Mouse (Mus musculus) C2C12 (cell line): Measurements from ENCODE around the gene Cetn2. TPM values are rescaled to one million over a fixed set of nuclear protein-coding genes. Genes with fewer than 3 reads are reported as not detected.

Experiments
- H3K27me3 ChIP-seq: one replicate; pipeline ENCODE4 v1.6.1; 2011; ENCODE audit not compliant: control insufficient read depth, insufficient read depth, insufficient read length
- H3K36me3 ChIP-seq: one replicate; pipeline ENCODE4 v1.6.1; 2011; ENCODE audit not compliant: control insufficient read depth, insufficient read depth
- H3K4me3 ChIP-seq: one replicate; pipeline ENCODE4 v1.5.1; 2011; ENCODE audit warnings: mild to moderate bottlenecking, control low read depth; ENCODE audit not compliant: poor library complexity, insufficient read depth, severe bottlenecking
- H3K79me2 ChIP-seq: one replicate; pipeline ENCODE4 v1.6.1; 2011; ENCODE audit not compliant: control insufficient read depth, insufficient read depth
- H3K79me3 ChIP-seq: one replicate; pipeline ENCODE4 v1.6.1; 2011; ENCODE audit warnings: low read depth, control low read depth
- H3ac ChIP-seq: one replicate; pipeline ENCODE3; 2011; ENCODE audit warnings: low read depth; ENCODE audit not compliant: control insufficient read depth, insufficient read length
- CEBPB ChIP-seq: IDR thresholded peaks from one replicate; pipeline ENCODE4 v1.6.1; 2011; ENCODE audit warnings: low read depth, mild to moderate bottlenecking, control low read depth, moderate library complexity
- CTCF ChIP-seq: IDR thresholded peaks from one replicate; pipeline ENCODE4 v1.5.1; 2011; ENCODE audit not compliant: control insufficient read depth, insufficient read depth, insufficient read length
- FOSL1 ChIP-seq: IDR thresholded peaks from one replicate; pipeline ENCODE4 v1.8.0; 2011; ENCODE audit warnings: mild to moderate bottlenecking, low read length; ENCODE audit not compliant: poor library complexity, insufficient read depth, severe bottlenecking
- MAX ChIP-seq: IDR thresholded peaks from one replicate; pipeline ENCODE4 v1.6.1; 2011; ENCODE audit warnings: mild to moderate bottlenecking, control low read depth
- MYOD1 ChIP-seq: IDR thresholded peaks from one replicate; pipeline ENCODE4 v1.6.1; 2011; ENCODE audit warnings: low read depth; ENCODE audit not compliant: control insufficient read depth, insufficient read length
- MYOG ChIP-seq: IDR thresholded peaks from one replicate; pipeline ENCODE4 v1.6.1; 2011; ENCODE audit not compliant: control insufficient read depth, insufficient read length; ENCODE audit errors: extremely low read depth
- USF1 ChIP-seq: IDR thresholded peaks from one replicate; pipeline ENCODE4 v1.6.1; 2011; ENCODE audit warnings: low read depth, mild to moderate bottlenecking, control low read depth, moderate library complexity
- polyA plus RNA-seq: library from polyadenylated mRNA; unstranded; fragments of >200 nt; fragmentation: generic; extraction: Trizol; gene quantifications from one replicate; pipeline ENCODE4 v1.2.1, GENCODE M21; 2012; ENCODE audit warnings: missing spikeins

Gene Cetn2
- polyA plus RNA-seq, 1 experiment = 23.3 TPM

GRCm38 (mm10) chrX:72921391-72921790, 3.2 kb upstream of the Cetn2 start:
- Histone ChIP-seq H3K4me3 (no peak overlapping the region), H3ac (no peak overlapping the region), H3K27me3 (no peaks in the 10 kb centered on the region), H3K36me3 (peaks cover 3% of the 10 kb centered on the region), H3K79me2 (peaks cover 10% of the 10 kb centered on the region), H3K79me3 (peaks cover 1% of the 10 kb centered on the region)
- TF ChIP-seq CEBPB (no peak), MYOG (no peak), USF1 (no peak), MYOD1 (no peak), FOSL1 (no peak), CTCF (no peak), MAX (no peak)

- TF ChIP-seq FOSL1 (no peak), MYOD1 (no peak), MYOG (no peak), CEBPB (no peak)
- Histone ChIP-seq H3K79me2 (peaks cover 10% of the 10 kb centered on the region), H3K79me3 (peaks cover 1% of the 10 kb centered on the region), H3ac (peak overlapping the region; percentile 69), H3K4me3 (peak overlapping the region; percentile 49), H3K36me3 (peaks cover 5% of the 10 kb centered on the region), H3K27me3 (no peaks in the 10 kb centered on the region)
Observed at GRCm38 (mm10) chrX:72918682-72919059, 460 bp upstream of the Cetn2 start.

- no peak overlapping the region for H3K4me3 ChIP-seq
- H3ac ChIP-seq = no peak overlapping the region
- peaks cover 5% of the 10 kb centered on the region for H3K36me3 ChIP-seq
- no peaks in the 10 kb centered on the region for H3K27me3 ChIP-seq
- no peak for TF ChIP-seq FOSL1
- no peak for TF ChIP-seq CEBPB
- TF ChIP-seq MYOG = no peak
- H3K79me2 ChIP-seq = no peaks in the 10 kb centered on the region
- H3K79me3 ChIP-seq = no peaks in the 10 kb centered on the region
Observed at GRCm38 (mm10) chrX:72911611-72912010, 6.6 kb downstream of the Cetn2 start.

GRCm38 (mm10) chrX:72908404-72908741, 9.8 kb downstream of the Cetn2 start:
- Histone ChIP-seq H3K79me3 (no peaks in the 10 kb centered on the region), H3K4me3 (no peak overlapping the region), H3ac (no peak overlapping the region), H3K79me2 (no peaks in the 10 kb centered on the region), H3K36me3 (no peaks in the 10 kb centered on the region), H3K27me3 (no peaks in the 10 kb centered on the region)
- no peak for TF ChIP-seq MYOD1
- no peak for TF ChIP-seq CEBPB
- no peak for TF ChIP-seq USF1
- TF ChIP-seq CTCF = no peak
- TF ChIP-seq FOSL1 = no peak
- no peak for TF ChIP-seq MAX

GRCm38 (mm10) chrX:72907619-72908403, 10.4 kb downstream of the Cetn2 start:
- Histone ChIP-seq H3K79me2 (no peaks in the 10 kb centered on the region), H3K4me3 (no peak overlapping the region), H3ac (no peak overlapping the region), H3K36me3 (no peaks in the 10 kb centered on the region), H3K27me3 (no peaks in the 10 kb centered on the region), H3K79me3 (no peaks in the 10 kb centered on the region)
- TF ChIP-seq CEBPB (no peak), MYOG (no peak), MYOD1 (no peak), MAX (no peak)

GRCm38 (mm10) chrX:72902530-72902929, 15.7 kb downstream of the Cetn2 start:
- H3K79me2 ChIP-seq = no peaks in the 10 kb centered on the region
- TF ChIP-seq CTCF = no peak
- TF ChIP-seq MYOG = no peak
- no peak for TF ChIP-seq FOSL1
- no peak for TF ChIP-seq MYOD1
- TF ChIP-seq CEBPB = no peak
- TF ChIP-seq MAX = no peak
- TF ChIP-seq USF1 = no peak
- H3K79me3 ChIP-seq = no peaks in the 10 kb centered on the region
- H3K27me3 ChIP-seq = no peaks in the 10 kb centered on the region
- no peak overlapping the region for H3K4me3 ChIP-seq
- no peaks in the 10 kb centered on the region for H3K36me3 ChIP-seq
- no peak overlapping the region for H3ac ChIP-seq
